Mouse (Mus musculus): ENCODE measurements around the gene Serpinb6c. TPM values are rescaled to one million over a fixed set of nuclear protein-coding genes. Genes with fewer than 3 reads are reported as not detected.

The Serpinb6c gene
- polyA plus RNA-seq (2017; shearing (Covaris generic)): not detected

GRCm38 (mm10) chr13:33905176-33905954 is at the start of gene Serpinb6c:
Serpinb6c (minus strand) TSS chr13:33905708.

GRCm38 (mm10) chr13:33843308-33843707 is 62.2 kb downstream of the Serpinb6c start, which contains the start of gene Serpinb6e:
Serpinb6e (minus strand) TSS chr13:33843408.

Other genes starting within 250 kb of the Serpinb6c start
- gene Serpinb6d, start 244.3 kb downstream of the Serpinb6c start, polyA plus RNA-seq (2017; shearing (Covaris generic)): not detected
- gene Serpinb6e, start 62.3 kb downstream of the Serpinb6c start, polyA plus RNA-seq (2017; shearing (Covaris generic)): not detected
- gene Nqo2, start 59.0 kb upstream of the Serpinb6c start, polyA plus RNA-seq (2017; shearing (Covaris generic)): 12.1 TPM
- 78.1 TPM for gene Ripk1, start 96.7 kb upstream of the Serpinb6c start, polyA plus RNA-seq (2017; shearing (Covaris generic))
- 28.4 TPM for gene Serpinb6a, start 97.1 kb upstream of the Serpinb6c start, polyA plus RNA-seq (2017; shearing (Covaris generic))
- 14.4 TPM for gene Bphl, start 131.9 kb upstream of the Serpinb6c start, polyA plus RNA-seq (2017; shearing (Covaris generic))
- 46.3 TPM for gene Tubb2a, start 172.3 kb upstream of the Serpinb6c start, polyA plus RNA-seq (2017; shearing (Covaris generic))
- gene Tubb2b, start 224.8 kb upstream of the Serpinb6c start, polyA plus RNA-seq (2017; shearing (Covaris generic)): 0.19 TPM

All from effector memory CD4-positive, alpha-beta T cell, adult 5 months (primary cell).